Mouse (Mus musculus) liver, embryonic 12.5 days (tissue): ENCODE results near the gene Rrp9. TPM values are rescaled to one million over a fixed set of nuclear protein-coding genes. Genes with fewer than 3 reads are reported as not detected.

Source experiments
- ATAC-seq: fragments of 200-750 bp; cut with Nextera tagmentation; 2 replicates; pipeline ENCODE4 v1.8.0; 2017; ENCODE audit warnings: moderate number of reproducible peaks, mild to moderate bottlenecking, moderate library complexity
- H3K27ac ChIP-seq: fragments of 300-500 bp; sonication (generic); 2 replicates; pipeline ENCODE4 v1.5.1; 2016; ENCODE audit warnings: mild to moderate bottlenecking
- H3K27me3 ChIP-seq: fragments of 300-500 bp; sonication (generic); replicated peaks from 2 replicates; pipeline ENCODE4 v1.6.1; 2016; ENCODE audit warnings: mild to moderate bottlenecking, moderate library complexity
- H3K36me3 ChIP-seq: fragments of 300-500 bp; sonication (generic); 2 replicates; pipeline ENCODE4 v1.6.1; 2016; ENCODE audit warnings: mild to moderate bottlenecking, moderate library complexity
- H3K4me1 ChIP-seq: fragments of 300-500 bp; sonication (generic); 2 replicates; pipeline ENCODE4 v1.6.1; 2016
- H3K4me2 ChIP-seq: fragments of 300-500 bp; sonication (generic); 2 replicates; pipeline ENCODE4 v1.6.1; 2016; ENCODE audit warnings: mild to moderate bottlenecking, moderate library complexity
- H3K4me3 ChIP-seq: fragments of 300-500 bp; sonication (generic); 2 replicates; pipeline ENCODE4 v1.5.1; 2016; ENCODE audit warnings: mild to moderate bottlenecking, moderate library complexity
- H3K9ac ChIP-seq: fragments of 300-500 bp; sonication (generic); 2 replicates; pipeline ENCODE4 v1.6.1; 2016; ENCODE audit warnings: mild to moderate bottlenecking, moderate library complexity
- H3K9me3 ChIP-seq: fragments of 300-500 bp; sonication (generic); replicated peaks from 2 replicates; pipeline ENCODE4 v1.6.1; 2016; ENCODE audit warnings: mild to moderate bottlenecking, moderate library complexity
- WGBS: fragments of 180-500 bp; shearing (Covaris S2); methylation state at CpG from one replicate; pipeline ENCODE4 v1.1.7; 2016; ENCODE audit not compliant: insufficient replicate concordance; 5-methylcytosine and 5-hydroxymethylcytosine counted together
- polyA plus RNA-seq: library from polyadenylated mRNA; unstranded; fragments of >200 nt; fragmentation: Nextera tagmentation; extraction: Ambion mirVana; gene quantifications from 2 replicates; pipeline ENCODE4 v1.2.1, GENCODE M21; 2016

Gene Rrp9
- polyA plus RNA-seq, 1 experiment from 2014 or later: 58.0 TPM

DNA sequence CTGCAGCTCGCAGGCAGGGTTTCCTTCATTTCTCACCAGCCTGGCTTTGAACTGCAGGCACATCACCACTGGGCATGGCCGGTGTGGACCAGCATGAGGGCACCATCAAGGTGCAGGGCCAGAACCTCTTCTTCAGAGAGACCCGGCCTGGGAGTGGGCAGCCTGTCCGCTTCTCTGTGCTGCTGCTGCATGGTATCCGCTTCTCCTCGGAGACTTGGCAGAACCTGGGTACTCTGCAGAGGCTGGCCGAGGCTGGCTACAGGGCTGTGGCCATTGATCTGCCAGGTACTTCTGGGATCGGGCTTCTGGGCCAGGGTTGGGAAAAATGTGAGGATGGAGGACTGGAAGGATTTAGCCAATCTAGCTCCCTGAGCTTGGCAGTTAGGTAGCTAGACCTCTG lies 25.8 kb upstream of the Rrp9 start:
- no peak overlapping the region for H3K9ac ChIP-seq
- 74% methylated on average over 8 of the region's 8 CpGs for WGBS
- H3K4me1 ChIP-seq: peaks cover 95% of the 10 kb centered on the region

DNA sequence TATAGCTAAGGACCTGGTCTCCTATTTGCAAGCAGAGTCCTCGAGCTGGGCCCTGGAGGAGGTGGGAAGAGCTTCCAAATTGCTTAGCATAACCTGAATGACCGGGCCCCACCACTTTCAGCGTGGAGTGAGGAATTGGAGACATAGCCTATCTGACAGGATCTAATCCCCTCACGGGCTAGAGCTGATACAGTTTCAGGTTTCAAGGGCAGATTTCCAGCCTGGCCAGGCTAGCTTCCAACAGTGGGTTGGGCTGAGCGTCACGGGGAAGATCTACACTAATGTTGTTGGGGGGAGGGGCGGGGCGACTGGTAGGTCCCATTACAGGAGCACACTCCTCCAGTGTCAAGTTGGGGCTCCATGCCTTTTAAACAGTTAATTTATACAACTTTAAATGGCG lies 25.1 kb upstream of the Rrp9 start:
- Histone ChIP-seq H3K4me2 (peak overlapping the region; percentile 17), H3K27ac (no peak overlapping the region), H3K36me3 (0 out of 2 replicates have a peak, but pooled peaks cover 2% of the 10 kb centered on the region), H3K9me3 (no peaks in the 10 kb centered on the region), H3K4me3 (no peak overlapping the region), H3K4me1 (peaks cover 95% of the 10 kb centered on the region), H3K27me3 (peaks cover 44% of the 10 kb centered on the region), H3K9ac (no peak overlapping the region)
- 40% methylated on average over 9 of the region's 9 CpGs for WGBS
- ATAC-seq: no peak

More for the DNA sequence above, 25.8 kb upstream of the Rrp9 start:
- peaks cover 40% of the 10 kb centered on the region for H3K27me3 ChIP-seq
- no peak for ATAC-seq
- H3K27ac ChIP-seq: no peak overlapping the region
- peak overlapping the region; percentile 17 for H3K4me2 ChIP-seq
- 0 out of 2 replicates have a peak, but pooled peaks cover 2% of the 10 kb centered on the region for H3K36me3 ChIP-seq
- H3K9me3 ChIP-seq: no peaks in the 10 kb centered on the region
- H3K4me3 ChIP-seq: no peak overlapping the region

DNA sequence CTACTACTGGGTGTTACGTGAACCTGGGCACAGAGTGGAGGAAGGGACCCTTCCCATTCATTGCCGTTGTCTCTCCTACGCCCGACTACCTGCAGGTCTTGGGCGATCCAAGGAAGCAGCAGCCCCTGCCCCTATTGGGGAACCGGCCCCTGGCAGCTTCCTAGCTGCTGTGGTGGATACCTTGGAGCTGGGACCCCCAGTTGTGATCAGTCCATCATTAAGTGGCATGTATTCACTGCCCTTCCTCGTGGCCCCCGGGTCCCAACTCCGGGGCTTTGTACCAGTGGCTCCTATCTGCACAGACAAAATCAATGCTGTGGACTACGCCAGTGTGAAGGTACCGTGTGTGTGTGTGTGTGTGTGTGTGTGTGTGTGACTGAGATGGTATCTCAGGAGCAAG lies 24.5 kb upstream of the Rrp9 start:
- peaks cover 95% of the 10 kb centered on the region for H3K4me1 ChIP-seq
- H3K27me3 ChIP-seq: peaks cover 44% of the 10 kb centered on the region
- peak overlapping the region; percentile 11; the same call in 1 of the 2 replicates for H3K4me2 ChIP-seq
- H3K36me3 ChIP-seq: 0 out of 2 replicates have a peak, but pooled peaks cover 2% of the 10 kb centered on the region
- H3K27ac ChIP-seq: no peak overlapping the region
- no peak for ATAC-seq
- H3K9ac ChIP-seq: no peak overlapping the region
- no peaks in the 10 kb centered on the region for H3K9me3 ChIP-seq
- 63% methylated on average over 11 of the region's 11 CpGs for WGBS
- H3K4me3 ChIP-seq: no peak overlapping the region

DNA sequence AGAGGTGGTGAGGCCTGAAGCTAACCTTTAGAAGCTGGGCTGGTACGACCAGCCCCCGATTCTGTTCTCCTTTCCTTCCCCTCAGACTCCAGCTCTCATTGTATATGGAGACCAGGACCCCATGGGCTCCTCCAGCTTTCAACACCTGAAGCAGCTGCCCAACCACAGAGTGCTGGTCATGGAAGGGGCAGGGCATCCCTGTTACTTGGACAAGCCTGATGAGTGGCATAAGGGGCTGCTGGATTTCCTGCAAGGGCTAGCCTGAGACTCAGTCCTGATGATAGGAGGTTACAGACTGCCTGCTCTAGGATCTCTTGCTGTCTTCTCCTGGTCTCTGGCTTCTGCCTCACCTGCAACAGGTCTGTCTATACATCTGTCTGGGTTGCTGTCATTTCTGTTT lies 23.9 kb upstream of the Rrp9 start:
- H3K4me3 ChIP-seq: no peak overlapping the region
- H3K4me2 ChIP-seq: 0 out of 2 replicates have a peak overlapping the region, but pooled peaks have one; percentile 94
- H3K4me1 ChIP-seq: peaks cover 95% of the 10 kb centered on the region
- H3K9me3 ChIP-seq: no peaks in the 10 kb centered on the region
- H3K27ac ChIP-seq: no peak overlapping the region
- peaks cover 44% of the 10 kb centered on the region for H3K27me3 ChIP-seq
- 53% methylated on average over 2 of the region's 2 CpGs for WGBS
- H3K36me3 ChIP-seq: 0 out of 2 replicates have a peak, but pooled peaks cover 2% of the 10 kb centered on the region
- H3K9ac ChIP-seq: no peak overlapping the region
- ATAC-seq: no peak

DNA sequence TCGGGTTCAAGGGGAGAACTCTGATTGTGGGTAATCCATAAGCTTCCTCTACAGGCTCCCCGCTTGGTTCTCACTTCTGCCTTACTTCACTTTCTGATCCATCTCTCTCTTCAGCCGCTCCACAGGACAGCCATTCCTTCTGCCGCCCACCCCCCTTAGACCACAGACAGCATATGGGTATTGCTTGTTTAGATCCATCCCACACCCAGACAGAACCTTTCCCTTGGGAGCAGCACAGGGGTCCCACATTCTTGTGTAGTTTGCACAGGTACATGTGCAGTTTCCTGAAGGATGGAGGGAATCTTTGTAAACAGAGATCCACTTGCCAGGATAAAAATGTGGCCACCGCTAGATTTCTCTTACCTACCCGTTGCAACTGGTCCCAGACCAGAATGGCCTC lies 23.4 kb upstream of the Rrp9 start:
- WGBS: 44% methylated on average over 6 of the region's 6 CpGs
- H3K4me2 ChIP-seq: peak overlapping the region; percentile 94
- no peak for ATAC-seq
- H3K4me3 ChIP-seq: 0 out of 2 replicates have a peak overlapping the region, but pooled peaks have one; percentile 0
- H3K27me3 ChIP-seq: peaks cover 44% of the 10 kb centered on the region
- H3K9ac ChIP-seq: no peak overlapping the region
- peaks cover 94% of the 10 kb centered on the region for H3K4me1 ChIP-seq
- 0 out of 2 replicates have a peak, but pooled peaks cover 2% of the 10 kb centered on the region for H3K36me3 ChIP-seq
- no peak overlapping the region for H3K27ac ChIP-seq
- H3K9me3 ChIP-seq: no peaks in the 10 kb centered on the region

DNA sequence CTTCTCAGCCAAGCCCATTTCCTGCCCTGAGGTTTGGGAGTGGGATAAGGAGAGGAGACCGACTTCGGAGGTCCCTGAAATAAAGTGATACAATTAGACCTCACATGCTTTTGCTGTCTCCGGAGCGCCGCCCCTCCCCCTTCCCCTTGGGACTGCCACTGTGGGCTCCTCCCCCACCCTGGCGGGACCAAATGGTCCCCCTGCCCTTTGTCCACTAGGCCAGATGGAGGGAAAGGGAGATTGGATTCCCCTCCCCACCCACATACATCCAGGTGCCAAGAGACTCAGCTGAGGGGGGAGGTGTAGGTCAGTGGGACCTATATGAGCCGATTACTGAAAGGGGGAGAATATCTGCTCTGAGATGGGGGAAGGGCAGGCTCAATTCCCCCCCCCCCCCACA lies 22.9 kb upstream of the Rrp9 start:
- no peak for ATAC-seq
- H3K36me3 ChIP-seq: 0 out of 2 replicates have a peak, but pooled peaks cover 2% of the 10 kb centered on the region
- peak overlapping the region; percentile 63 for H3K4me3 ChIP-seq
- no peaks in the 10 kb centered on the region for H3K9me3 ChIP-seq
- H3K27ac ChIP-seq: peak overlapping the region; percentile 78
- H3K4me1 ChIP-seq: peaks cover 92% of the 10 kb centered on the region
- peak overlapping the region; percentile 75 for H3K9ac ChIP-seq
- peak overlapping the region; percentile 94 for H3K4me2 ChIP-seq
- WGBS: 10% methylated on average over 7 of the region's 7 CpGs
- H3K27me3 ChIP-seq: peaks cover 44% of the 10 kb centered on the region

DNA sequence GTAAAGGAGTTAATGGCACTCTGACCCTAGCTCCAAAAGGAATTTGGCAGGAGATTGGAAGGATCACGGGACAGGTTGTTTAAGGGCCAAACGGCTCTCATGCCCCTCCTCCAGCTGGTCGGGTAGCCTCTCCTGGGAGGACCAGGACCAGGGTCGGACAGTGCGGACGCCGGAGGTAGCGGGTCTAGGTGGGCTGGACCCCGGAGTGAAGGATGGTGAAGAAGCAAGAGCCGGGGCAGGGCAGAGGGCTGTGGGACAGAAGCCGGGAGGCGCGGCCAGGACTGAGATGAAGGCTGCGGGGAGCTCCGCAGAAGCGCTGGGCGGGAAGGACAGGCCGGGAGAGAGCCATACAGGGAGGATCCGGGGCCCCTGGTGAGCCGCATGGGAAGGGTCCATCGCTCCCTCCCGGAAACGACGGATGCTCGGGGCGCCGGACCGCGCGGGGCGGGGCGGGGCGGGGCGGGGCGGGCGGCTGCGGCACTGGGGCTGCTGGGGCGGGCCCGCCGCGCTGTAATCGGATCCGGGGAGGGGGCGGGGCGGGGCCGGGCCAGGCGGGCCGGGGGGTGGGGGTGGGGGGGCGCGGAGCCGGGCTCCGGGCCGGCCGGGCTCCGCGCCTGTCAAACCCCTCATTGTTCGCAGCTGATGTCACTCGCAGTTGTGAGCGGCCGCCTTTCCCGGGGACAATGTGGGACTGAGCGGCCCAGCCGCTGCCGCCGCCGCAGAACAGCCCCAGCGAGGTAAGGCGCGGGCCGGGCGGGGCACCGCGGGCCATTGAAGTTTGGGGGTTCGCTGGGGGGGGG lies 22.3 kb upstream of the Rrp9 start, which contains the start of gene Pcbp4:
Gene Pcbp4, plus strand, starts transcription at position 21 of the 800 bp plus-strand sequence.
- ATAC-seq: peak; percentile 67
- under 1% methylated on average over 47 of the region's 74 CpGs for WGBS

DNA sequence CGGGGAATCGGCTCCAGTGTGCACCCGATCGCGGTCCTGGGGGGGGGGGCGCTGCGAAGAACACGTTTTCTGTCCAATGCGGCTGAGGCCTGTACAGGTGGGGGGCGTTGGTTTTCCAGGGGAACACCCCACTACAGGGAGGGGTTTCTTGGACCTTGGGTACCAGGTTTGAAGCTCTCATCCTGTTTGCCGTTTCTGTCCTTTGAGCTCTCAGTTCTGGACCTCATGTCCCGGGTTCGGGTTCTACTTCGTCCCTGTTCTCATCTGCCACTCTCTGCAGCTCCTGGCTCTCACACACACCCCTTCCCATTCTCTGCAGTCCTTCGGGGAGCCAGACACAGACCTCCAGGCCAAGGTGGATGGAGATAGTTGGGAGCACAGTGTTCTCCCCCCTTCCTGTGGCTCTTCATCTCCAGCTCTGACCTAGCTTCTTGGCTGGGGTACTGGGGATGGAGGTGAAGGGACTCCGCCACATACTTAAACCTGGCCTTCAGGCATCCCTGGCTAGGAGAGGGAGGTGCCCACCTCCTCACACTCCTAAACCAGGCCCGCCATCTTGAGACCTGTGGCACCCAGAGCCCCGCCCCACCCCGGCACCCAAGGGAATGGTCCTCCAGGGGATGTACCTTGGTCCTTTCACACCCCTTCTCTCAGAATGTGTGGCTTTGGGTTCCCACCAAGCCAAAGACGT lies 21.5 kb upstream of the Rrp9 start:
- peak overlapping the region; percentile 75 for H3K9ac ChIP-seq
- H3K36me3 ChIP-seq: 0 out of 2 replicates have a peak, but pooled peaks cover 2% of the 10 kb centered on the region
- ATAC-seq: peak; percentile 4; the same call in 1 of the 2 replicates
- H3K4me2 ChIP-seq: peak overlapping the region; percentile 94
- H3K27ac ChIP-seq: peak overlapping the region; percentile 78
- H3K27me3 ChIP-seq: peaks cover 44% of the 10 kb centered on the region
- 6% methylated on average over 20 of the region's 20 CpGs for WGBS
- no peaks in the 10 kb centered on the region for H3K9me3 ChIP-seq
- H3K4me1 ChIP-seq: peaks cover 78% of the 10 kb centered on the region
- peak overlapping the region; percentile 63 for H3K4me3 ChIP-seq

More for the DNA sequence above, 22.3 kb upstream of the Rrp9 start, which contains the start of gene Pcbp4:
- H3K9me3 ChIP-seq: no peaks in the 10 kb centered on the region
- H3K36me3 ChIP-seq: 0 out of 2 replicates have a peak, but pooled peaks cover 2% of the 10 kb centered on the region
- H3K9ac ChIP-seq: peak within 1 kb of the TSS; percentile 75
- H3K27ac ChIP-seq: peak within 1 kb of the TSS; percentile 78
- peak within 1 kb of the TSS; percentile 63 for H3K4me3 ChIP-seq
- H3K4me2 ChIP-seq: peak within 1 kb of the TSS; percentile 94
- H3K27me3 ChIP-seq: peaks cover 44% of the 10 kb centered on the region
- H3K4me1 ChIP-seq: peaks cover 85% of the 10 kb centered on the region

DNA sequence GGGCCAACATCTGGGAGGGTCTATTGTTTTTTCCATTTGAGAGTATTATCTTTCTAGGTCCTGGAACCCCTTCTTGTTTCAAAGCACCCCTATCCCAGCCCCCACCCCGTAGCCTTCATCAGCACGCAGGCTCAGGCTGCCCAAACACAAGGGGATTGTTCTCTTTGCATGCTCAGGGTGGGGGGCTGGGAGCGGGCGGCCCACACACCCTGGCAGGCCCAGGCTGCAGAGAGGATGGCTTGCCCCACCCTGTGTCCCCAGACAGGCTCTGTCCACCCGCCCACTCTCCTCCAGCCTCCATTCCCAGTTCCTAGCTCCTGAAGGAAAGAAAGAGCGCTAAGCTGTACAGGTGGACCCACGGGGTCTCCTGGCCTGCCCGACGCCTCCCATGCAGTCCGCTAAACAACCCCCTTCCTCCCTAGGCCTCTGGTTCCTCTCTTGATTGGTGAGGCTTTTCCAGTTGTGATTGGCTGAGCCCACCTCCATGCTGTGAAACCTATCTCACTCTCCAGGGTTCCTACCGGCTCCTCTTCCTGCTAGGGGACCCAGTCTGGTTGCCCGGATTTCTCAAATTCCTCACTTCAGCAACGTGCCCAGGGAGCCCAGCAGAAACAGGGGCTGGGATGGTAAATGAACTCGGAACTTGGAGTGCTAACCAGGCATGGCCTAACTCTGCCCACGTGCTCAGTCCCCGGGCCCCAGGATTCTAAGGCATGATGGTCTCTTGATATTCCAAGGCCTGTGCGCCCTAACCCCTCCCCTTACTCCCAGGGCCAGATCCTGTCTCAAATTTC lies 20.7 kb upstream of the Rrp9 start:
- peaks cover 44% of the 10 kb centered on the region for H3K27me3 ChIP-seq
- H3K4me3 ChIP-seq: peak overlapping the region; percentile 63
- H3K36me3 ChIP-seq: peaks cover 5% of the 10 kb centered on the region; the same call in 1 of the 2 replicates
- no peaks in the 10 kb centered on the region for H3K9me3 ChIP-seq
- WGBS: 9% methylated on average over 17 of the region's 17 CpGs
- H3K27ac ChIP-seq: peak overlapping the region; percentile 78; the same call in 1 of the 2 replicates
- H3K4me2 ChIP-seq: peak overlapping the region; percentile 94
- no peak for ATAC-seq
- peaks cover 72% of the 10 kb centered on the region for H3K4me1 ChIP-seq
- H3K9ac ChIP-seq: peak overlapping the region; percentile 75

DNA sequence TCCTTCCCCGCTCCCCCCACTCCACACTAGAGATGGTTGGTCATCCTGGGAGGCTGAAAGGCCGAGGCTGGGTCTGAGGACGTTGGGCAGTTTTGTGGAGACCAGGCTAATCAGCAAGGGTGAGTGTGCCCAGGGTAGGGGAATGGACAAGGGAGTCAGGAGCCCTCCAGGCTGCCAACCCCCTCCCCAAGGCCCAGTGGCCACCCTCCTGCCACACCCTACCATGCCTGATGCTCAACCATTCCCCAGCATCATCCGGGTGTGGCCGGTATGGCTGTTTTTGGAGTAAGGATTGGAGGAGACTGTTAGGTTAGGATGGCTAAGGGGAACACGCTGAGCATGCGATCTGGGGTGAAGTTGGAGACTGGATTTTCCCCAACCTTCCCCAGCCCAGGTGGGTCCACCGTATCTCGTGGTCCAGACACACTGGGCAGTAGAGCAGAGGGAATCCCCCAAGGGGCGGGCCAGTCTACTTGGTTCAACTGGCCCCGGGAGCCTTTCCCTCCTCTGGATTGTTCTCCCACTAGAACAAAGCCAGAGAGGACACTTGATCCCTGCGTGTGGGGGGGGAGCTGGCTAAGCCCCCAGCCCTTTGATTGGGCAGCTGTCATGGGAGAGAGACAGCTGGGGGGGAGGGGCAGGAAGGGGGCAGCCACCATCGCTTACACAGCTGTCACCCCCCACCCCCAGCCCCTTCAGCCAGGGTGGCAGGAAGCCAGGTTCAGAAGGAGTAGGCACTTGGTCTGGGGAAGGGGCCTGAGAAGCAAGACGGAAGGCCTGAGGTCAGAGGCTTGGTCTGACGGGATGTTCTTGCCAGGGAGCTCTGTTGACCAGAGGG lies 19.2 kb upstream of the Rrp9 start:
- H3K27me3 ChIP-seq: peaks cover 37% of the 10 kb centered on the region
- H3K9ac ChIP-seq: no peak overlapping the region
- no peak overlapping the region for H3K27ac ChIP-seq
- no peaks in the 10 kb centered on the region for H3K9me3 ChIP-seq
- H3K36me3 ChIP-seq: peaks cover 15% of the 10 kb centered on the region
- H3K4me2 ChIP-seq: no peak overlapping the region; the same call in 1 of the 2 replicates
- WGBS: 61% methylated on average over 15 of the region's 15 CpGs
- H3K4me1 ChIP-seq: peaks cover 57% of the 10 kb centered on the region
- no peak overlapping the region for H3K4me3 ChIP-seq
- no peak for ATAC-seq
